Mouse (Mus musculus) adrenal gland (tissue): ENCODE data around the gene Olfr1466.

Experiments
- intact Hi-C: fragments of 180-260 bp; cut with DNase I; formaldehyde crosslinking; loops from one replicate; pipeline ENCODE4 v1.15.1; 2025
- long read RNA-seq, 2 experiments: library from polyadenylated mRNA; unstranded; transcript quantifications; one replicate each; pipeline ENCODE4 v2.0.0; 2020; ENCODE audit warnings: borderline replicate concordance in 1 of 2; ENCODE audit not compliant: insufficient replicate concordance in 1 of 2

Gene Olfr1466
- long read RNA-seq, experiment 1: 0 reads
- long read RNA-seq, experiment 2: 0 reads

GRCm38 (mm10) chr19:13338562-13338961, at the start of gene Olfr1466:
TSS of gene Olfr1466 (plus strand) at chr19:13338862.
- intact Hi-C loops: no loop called here

GRCm38 (mm10) chr19:13315441-13315840, 23.2 kb upstream of the Olfr1466 start, which contains the start of gene Olfr1465:
TSS of gene Olfr1465 (minus strand) at chr19:13315541.
- intact Hi-C loops: no loop called here

GRCm38 (mm10) chr19:13361936-13362335, 23.3 kb downstream of the Olfr1466 start, which contains the start of gene Olfr1467:
TSS of gene Olfr1467 (plus strand) at chr19:13362236.
- intact Hi-C loops: no loop called here
